12 mouse cellular contexts compared by ENCODE assay signal in genomic region chr2:153850351-153851029, GRCm38 (mm10). TPM values are rescaled to one million over a fixed set of nuclear protein-coding genes. Genes with fewer than 3 reads are reported as not detected.
DNase-seq lines count a peak whose midpoint lies in the region; TF ChIP-seq lines count a peak whose summit lies in the region.
"Had no signal": no experiment of that assay in that cellular context is flagged by ENCODE, and none has a peak within 500 bp of the region (broad histone marks: within the 10 kb centered on the region; RNA-seq: fewer than 3 reads in every experiment).

No protein-coding gene starts in this region.

- no peak for TF ChIP-seq EP300 in heart, adult 2 months (IDR thresholded peaks at IDR 0.05; ENCODE audit: insufficient read depth, low read depth, low read length)

- WGBS in kidney, adult 2 months, result 90% methylated on average over 6 of the region's 6 CpGs
- 81% methylated on average over 6 of the region's 6 CpGs for WGBS in heart, adult 2 months
- 88% methylated on average over 6 of the region's 6 CpGs for WGBS in forebrain, embryonic 10.5 days

- H3K4me3 ChIP-seq in kidney, adult 2 months (ENCODE audit: insufficient read depth, low read depth, low read length), result no peak overlapping the region
- no peak overlapping the region for H3K4me3 ChIP-seq in heart, adult 2 months
- no peak overlapping the region for H3K4me3 ChIP-seq in forebrain, embryonic 10.5 days
- H3K4me3 ChIP-seq: intestine, embryonic 15.5 days; myocyte had no signal

- H3K36me3 ChIP-seq in kidney, adult 2 months (ENCODE audit: control insufficient read depth, insufficient read depth, low read length), result no peaks in the 10 kb centered on the region
- H3K36me3 ChIP-seq in heart, adult 2 months (ENCODE audit: control insufficient read depth, insufficient read depth, low read length), result no peaks in the 10 kb centered on the region
- no peaks in the 10 kb centered on the region for H3K36me3 ChIP-seq in forebrain, embryonic 10.5 days (replicated peaks)
- H3K36me3 ChIP-seq: intestine, embryonic 15.5 days had no signal

- DNase-seq in kidney, adult 2 months, result no peak
- DNase-seq in kidney, adult 18-20 months, result no peak
- peak; percentile 33 for DNase-seq in thymus, postnatal 0 days (ENCODE audit: low spot score)
- DNase-seq in thymus, postnatal 36 days, result no peak
- peak; percentile 11 for DNase-seq in brain, embryonic 14.5 days (ENCODE audit: low read depth)
- peak; percentile 9 for DNase-seq in thymus, postnatal 25 days
- no peak for DNase-seq in heart, adult 2 months
- no peak for DNase-seq in forebrain, embryonic 10.5 days (ENCODE audit: extremely low spot score, low spot score)

- H3K79me2 ChIP-seq in heart, adult 2 months (replicated peaks; ENCODE audit: control insufficient read depth, insufficient read depth, low read length), result no peaks in the 10 kb centered on the region

- no peaks in the 10 kb centered on the region for H3K4me1 ChIP-seq in kidney, adult 2 months (ENCODE audit: control insufficient read depth, insufficient read depth, low read length)
- H3K4me1 ChIP-seq in heart, adult 2 months (ENCODE audit: control insufficient read depth, insufficient read depth, low read length), result no peaks in the 10 kb centered on the region
- H3K4me1 ChIP-seq in forebrain, embryonic 10.5 days, result peaks cover 16% of the 10 kb centered on the region
- H3K4me1 ChIP-seq: intestine, embryonic 15.5 days had no signal

- no peak overlapping the region for H3K27ac ChIP-seq in kidney, adult 2 months (ENCODE audit: insufficient read depth, low read depth, low read length)
- H3K27ac ChIP-seq in heart, adult 2 months, result no peak overlapping the region
- H3K27ac ChIP-seq in forebrain, embryonic 10.5 days, result no peak overlapping the region
- H3K27ac ChIP-seq: intestine, embryonic 15.5 days had no signal

- H3K9me3 ChIP-seq in forebrain, embryonic 10.5 days, result no peaks in the 10 kb centered on the region; the same call in 1 of the 2 replicates
- H3K9me3 ChIP-seq: intestine, embryonic 15.5 days had no signal

- H3K9ac ChIP-seq in heart, adult 2 months (ENCODE audit: low read depth, low read length), result no peak overlapping the region
- H3K9ac ChIP-seq: intestine, embryonic 15.5 days had no signal

- intact Hi-C loops in heart, adult 2 months (cut with DNase I), result loop anchor here (1.0 to 2.0 kb wide), 2 partner anchors 140 to 182 kb away; no protein-coding TSS in a partner anchor

- no peak for TF ChIP-seq POLR2A in kidney, adult 2 months (IDR thresholded peaks at IDR 0.05; ENCODE audit: low read depth, low read length)
- no peak for TF ChIP-seq POLR2A in brain, embryonic 14.5 days (IDR thresholded peaks at IDR 0.05; ENCODE audit: borderline replicate concordance, extremely low read depth, insufficient read depth, insufficient read length, poor library complexity, severe bottlenecking)
- no peak for TF ChIP-seq POLR2A in heart, adult 2 months (IDR thresholded peaks at IDR 0.05; ENCODE audit: insufficient read depth, low read depth, low read length)

- H3K27me3 ChIP-seq in kidney, adult 2 months (replicated peaks; ENCODE audit: control insufficient read depth, insufficient read depth, low read length), result no peaks in the 10 kb centered on the region
- H3K27me3 ChIP-seq in heart, adult 2 months (ENCODE audit: control insufficient read depth, insufficient read depth, low read length), result no peaks in the 10 kb centered on the region
- peaks cover 13% of the 10 kb centered on the region; the same call in 1 of the 2 replicates for H3K27me3 ChIP-seq in forebrain, embryonic 10.5 days (ENCODE audit: poor library complexity, severe bottlenecking)
- H3K27me3 ChIP-seq: intestine, embryonic 15.5 days had no signal

- TF ChIP-seq CTCF in kidney, adult 2 months (conservative IDR thresholded peaks at IDR 0.05; ENCODE audit: insufficient read depth, insufficient read length, low read depth, low read length), result peak; percentile 59
- TF ChIP-seq CTCF in brain, embryonic 14.5 days (IDR thresholded peaks at IDR 0.05; ENCODE audit: borderline replicate concordance, extremely low read depth, insufficient read depth, insufficient read length), result peak; percentile 41; the same call in 1 of the 2 replicates
- TF ChIP-seq CTCF in heart, adult 2 months (IDR thresholded peaks at IDR 0.05), result no peak

RNA-seq across cellular contexts. Expression of gene Sun5, which starts 20.4 kb away (rescaled TPM):
- not detected in 2 replicates for polyA plus RNA-seq in kidney, adult 2 months (2012; rRNA removed)
- not detected in 2 replicates for polyA plus RNA-seq in thymus, postnatal 0 days (2015; fragmentation: Nextera tagmentation; extraction: Ambion mirVana)
- polyA plus RNA-seq in brain, embryonic 14.5 days (2012; rRNA removed), result not detected in 2 replicates
- total RNA-seq in heart, adult 2 months (2021), result not detected
- not detected in 2 replicates for polyA plus RNA-seq in heart, adult 2 months (2012; rRNA removed)
- not detected in 2 replicates for polyA plus RNA-seq in forebrain, embryonic 10.5 days (2016; fragmentation: Nextera tagmentation; extraction: Ambion mirVana)
- total RNA-seq: gastrocnemius, adult 8-10 months had no signal
- polyA plus RNA-seq: intestine, embryonic 15.5 days; limb, embryonic 11.5 days; myocyte had no signal

RNA-seq across cellular contexts. Expression of gene Bpifb2, which starts 24.4 kb away (rescaled TPM):
- not detected in 2 replicates for polyA plus RNA-seq in kidney, adult 2 months (2012; rRNA removed)
- polyA plus RNA-seq in thymus, postnatal 0 days (2015; fragmentation: Nextera tagmentation; extraction: Ambion mirVana), result 0.22 and 0.33 TPM in 2 replicates
- polyA plus RNA-seq in brain, embryonic 14.5 days (2012; rRNA removed), result not detected in 2 replicates
- total RNA-seq in heart, adult 2 months (2021), result not detected
- polyA plus RNA-seq in heart, adult 2 months (2012; rRNA removed), result not detected in 2 replicates
- not detected in 2 replicates for polyA plus RNA-seq in forebrain, embryonic 10.5 days (2016; fragmentation: Nextera tagmentation; extraction: Ambion mirVana)
- total RNA-seq: gastrocnemius, adult 8-10 months had no signal
- polyA plus RNA-seq: intestine, embryonic 15.5 days; myocyte had no signal

RNA-seq across cellular contexts. Expression of gene Bpifb6, which starts 49.7 kb away (rescaled TPM):
- 0.06 TPM in 1 of 2 replicates, not detected in the other for polyA plus RNA-seq in kidney, adult 2 months (2012; rRNA removed)
- 0.14 TPM in 1 of 2 replicates, not detected in the other for polyA plus RNA-seq in thymus, postnatal 0 days (2015; fragmentation: Nextera tagmentation; extraction: Ambion mirVana)
- polyA plus RNA-seq in brain, embryonic 14.5 days (2012; rRNA removed), result 0.04 TPM in 1 of 2 replicates, not detected in the other
- not detected for total RNA-seq in heart, adult 2 months (2021)
- not detected in 2 replicates for polyA plus RNA-seq in heart, adult 2 months (2012; rRNA removed)
- not detected in 2 replicates for polyA plus RNA-seq in forebrain, embryonic 10.5 days (2016; fragmentation: Nextera tagmentation; extraction: Ambion mirVana)
- total RNA-seq: gastrocnemius, adult 8-10 months had no signal
- polyA plus RNA-seq: intestine, embryonic 15.5 days; limb, embryonic 11.5 days; myocyte had no signal

Comparison
In these comparisons a context has a peak if more than half of its experiments do, and no peak if none do; other contexts are left out.
1. DNase-seq: peak in thymus, postnatal 0 days (single experiment), brain, embryonic 14.5 days (single experiment) and thymus, postnatal 25 days (single experiment); none in kidney, adult 2 months (single experiment), kidney, adult 18-20 months (single experiment), thymus, postnatal 36 days (0 of 2), heart, adult 2 months (0 of 2) and forebrain, embryonic 10.5 days (single experiment).